Mouse (Mus musculus): ENCODE data around the gene Tent4a. TPM values are rescaled to one million over a fixed set of nuclear protein-coding genes. Genes with fewer than 3 reads are reported as not detected.
A peak's percentile ranks its signal among the peaks of the same experiment; 100 is the strongest.
"Not testable (repeated sequence)": the region's sequence is repeated elsewhere in the genome, so short reads cannot be mapped to it uniquely, and the experiment has no call there.

Gene Tent4a
- polyA plus RNA-seq (2016; fragmentation: Nextera tagmentation; extraction: Ambion mirVana): 4.1 and 4.9 TPM in 2 replicates

DNA sequence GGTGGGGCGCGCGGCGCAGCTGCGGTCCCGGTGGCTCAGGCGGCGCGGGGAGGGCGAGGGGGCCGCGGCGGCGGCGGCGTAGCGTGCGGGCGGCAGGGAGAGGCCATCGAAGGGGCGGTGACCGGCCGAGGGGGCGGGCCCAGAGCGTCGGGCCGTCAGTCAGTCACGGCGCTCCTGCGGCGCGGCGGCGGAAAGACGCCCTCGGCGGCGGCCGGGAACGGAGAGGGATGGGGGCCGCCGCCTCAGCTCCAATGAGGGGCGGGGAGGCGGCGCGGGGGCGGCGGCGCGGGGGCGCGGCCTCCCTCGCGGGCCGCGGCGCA, at the start of gene Tent4a:
Gene Tent4a (minus strand): TSS at position 284 of the 320 bp plus-strand sequence.
- Histone ChIP-seq H3K4me1 (peaks cover 67% of the 10 kb centered on the region), H3K4me3 (peak within 1 kb of the TSS; percentile 97), H3K27ac (peak within 1 kb of the TSS; percentile 98), H3K36me3 (replicated peaks) (peaks cover 25% of the 10 kb centered on the region), H3K9me3 (no peaks in the 10 kb centered on the region), H3K27me3 (ENCODE audit: poor library complexity, severe bottlenecking) (peaks cover 2% of the 10 kb centered on the region; the same call in 1 of the 2 replicates)
- WGBS: under 1% methylated on average over 55 of the region's 57 CpGs
- DNase-seq (ENCODE audit: extremely low spot score, low spot score): no peak

DNA sequence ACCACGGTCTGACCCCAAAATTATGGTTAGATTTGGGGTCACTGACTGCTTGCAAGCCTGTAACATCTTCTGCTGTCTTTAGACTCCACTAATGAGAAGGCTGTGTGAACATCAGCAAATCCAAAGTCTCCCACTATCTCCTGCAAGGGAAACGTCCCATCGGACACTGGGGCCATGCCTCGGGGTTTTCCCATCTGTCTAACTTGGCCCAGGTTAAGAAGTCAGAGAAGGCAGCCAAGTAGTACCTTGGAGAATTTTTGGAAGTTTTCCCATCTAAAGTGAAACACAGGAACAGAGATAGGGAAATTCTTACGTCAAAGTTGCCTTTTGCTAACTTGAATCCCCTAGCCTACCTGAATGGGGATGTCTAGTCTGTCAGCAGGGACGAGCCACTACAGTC, 49.2 kb upstream of the Tent4a start:
- H3K9me3 ChIP-seq: no peaks in the 10 kb centered on the region
- H3K27me3 ChIP-seq (ENCODE audit: poor library complexity, severe bottlenecking): no peaks in the 10 kb centered on the region
- peaks cover 8% of the 10 kb centered on the region; the same call in 1 of the 2 replicates for H3K4me1 ChIP-seq
- H3K36me3 ChIP-seq (replicated peaks): no peaks in the 10 kb centered on the region
- no peak for DNase-seq (ENCODE audit: extremely low spot score, low spot score)
- WGBS: 94% methylated on average over 6 of the region's 6 CpGs
- no peak overlapping the region for H3K4me3 ChIP-seq
- H3K27ac ChIP-seq: no peak overlapping the region

DNA sequence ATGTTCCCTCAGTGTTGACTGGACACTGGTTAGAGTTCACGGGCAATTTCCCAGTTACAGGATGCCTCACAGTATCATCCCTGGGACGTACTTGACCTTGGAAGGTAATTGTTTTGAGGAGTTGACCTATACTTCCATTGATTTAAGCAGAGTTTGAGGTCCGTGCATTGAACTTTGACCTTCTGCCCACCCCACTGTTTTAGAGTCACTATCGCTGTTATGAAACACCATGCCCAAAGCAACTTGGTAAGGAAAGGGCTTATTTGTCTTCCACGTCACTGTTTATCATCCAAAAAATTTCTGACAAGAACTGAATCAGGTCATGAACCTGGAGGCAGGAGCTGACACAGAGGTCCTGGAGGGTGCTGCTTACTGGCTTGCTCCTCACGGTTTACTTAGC, 48.0 kb upstream of the Tent4a start:
- H3K36me3 ChIP-seq (replicated peaks): no peaks in the 10 kb centered on the region
- H3K4me1 ChIP-seq: peaks cover 8% of the 10 kb centered on the region; the same call in 1 of the 2 replicates
- 91% methylated on average over 6 of the region's 6 CpGs for WGBS
- H3K27me3 ChIP-seq (ENCODE audit: poor library complexity, severe bottlenecking): no peaks in the 10 kb centered on the region
- no peak overlapping the region for H3K27ac ChIP-seq
- no peak for DNase-seq (ENCODE audit: extremely low spot score, low spot score)
- no peak overlapping the region for H3K4me3 ChIP-seq
- no peaks in the 10 kb centered on the region for H3K9me3 ChIP-seq

- DNase-seq (ENCODE audit: extremely low spot score, low spot score): no peak
- Histone ChIP-seq H3K27ac (no peak overlapping the region), H3K9me3 (no peaks in the 10 kb centered on the region), H3K4me3 (no peak overlapping the region), H3K4me1 (no peaks in the 10 kb centered on the region), H3K27me3 (ENCODE audit: poor library complexity, severe bottlenecking) (no peaks in the 10 kb centered on the region), H3K36me3 (replicated peaks) (0 out of 2 replicates have a peak, but pooled peaks cover 2% of the 10 kb centered on the region)
- 91% methylated on average over 16 of the region's 16 CpGs for WGBS
Observed at GRCm38 (mm10) chr13:69577181-69577834, 42.9 kb upstream of the Tent4a start.

GRCm38 (mm10) chr13:69576676-69577075, 42.3 kb upstream of the Tent4a start:
- no peaks in the 10 kb centered on the region for H3K9me3 ChIP-seq
- DNase-seq (ENCODE audit: extremely low spot score, low spot score): no peak
- H3K4me1 ChIP-seq: no peaks in the 10 kb centered on the region
- H3K27ac ChIP-seq: no peak overlapping the region
- 0 out of 2 replicates have a peak, but pooled peaks cover 2% of the 10 kb centered on the region for H3K36me3 ChIP-seq (replicated peaks)
- no peak overlapping the region for H3K4me3 ChIP-seq
- WGBS: 72% methylated on average over 11 of the region's 11 CpGs
- H3K27me3 ChIP-seq (ENCODE audit: poor library complexity, severe bottlenecking): no peaks in the 10 kb centered on the region

- WGBS: 93% methylated on average over 3 of the region's 3 CpGs
Observed at GRCm38 (mm10) chr13:69572594-69572993, 38.2 kb upstream of the Tent4a start.

DNA sequence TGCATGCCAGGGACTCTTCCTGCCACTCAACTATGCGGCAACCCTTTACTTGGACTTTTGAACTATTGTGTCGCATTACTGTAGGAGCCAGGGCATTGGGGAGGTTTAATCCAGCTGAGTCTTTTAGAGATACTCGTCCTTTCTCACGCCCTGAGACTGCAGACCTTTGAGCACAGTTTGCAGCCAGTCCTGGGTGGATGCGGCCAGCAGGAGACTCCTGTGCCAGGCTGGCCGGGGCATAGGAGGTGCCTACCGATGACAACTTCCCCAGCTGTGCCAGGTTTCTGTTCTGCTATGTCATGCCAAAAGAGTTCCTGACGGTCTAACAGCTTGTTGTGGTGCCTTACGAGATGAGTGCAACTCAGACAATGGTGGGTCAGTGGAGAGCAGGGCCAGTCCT, 34.8 kb upstream of the Tent4a start:
- Histone ChIP-seq H3K36me3 (replicated peaks) (0 out of 2 replicates have a peak, but pooled peaks cover 2% of the 10 kb centered on the region), H3K4me1 (no peaks in the 10 kb centered on the region), H3K9me3 (no peaks in the 10 kb centered on the region), H3K27me3 (ENCODE audit: poor library complexity, severe bottlenecking) (no peaks in the 10 kb centered on the region), H3K27ac (no peak overlapping the region), H3K4me3 (no peak overlapping the region)
- no peak for DNase-seq (ENCODE audit: extremely low spot score, low spot score)
- 87% methylated on average over 9 of the region's 9 CpGs for WGBS

More at GRCm38 (mm10) chr13:69572594-69572993, 38.2 kb upstream of the Tent4a start:
- H3K4me3 ChIP-seq: no peak overlapping the region
- no peaks in the 10 kb centered on the region for H3K27me3 ChIP-seq (ENCODE audit: poor library complexity, severe bottlenecking)
- 0 out of 2 replicates have a peak, but pooled peaks cover 2% of the 10 kb centered on the region for H3K36me3 ChIP-seq (replicated peaks)
- no peaks in the 10 kb centered on the region for H3K4me1 ChIP-seq
- no peak for DNase-seq (ENCODE audit: extremely low spot score, low spot score)
- no peak overlapping the region for H3K27ac ChIP-seq
- H3K9me3 ChIP-seq: no peaks in the 10 kb centered on the region

DNA sequence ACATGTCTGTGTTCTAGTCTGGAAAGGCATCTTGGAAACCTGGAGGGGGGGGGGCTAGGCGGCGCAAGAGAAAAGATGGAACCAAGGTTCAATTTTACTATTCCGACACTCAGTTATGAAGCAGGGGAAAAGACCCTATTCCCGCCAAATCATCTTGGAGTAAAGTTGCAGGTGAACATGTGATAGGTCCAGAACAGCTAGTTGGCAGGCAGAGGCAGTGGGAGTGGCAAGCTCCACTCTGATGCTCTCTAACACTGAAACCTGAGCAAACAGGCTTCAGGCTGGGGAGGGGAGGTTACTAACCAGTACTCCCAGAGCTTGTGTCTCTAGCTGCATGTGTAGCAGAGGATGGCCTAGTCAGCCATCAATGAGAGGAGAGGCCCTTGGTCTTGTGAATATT, 31.0 kb upstream of the Tent4a start:
- not testable (repeated sequence) for H3K9me3 ChIP-seq; DNase-seq (ENCODE audit: extremely low spot score, low spot score); H3K4me1 ChIP-seq; H3K4me3 ChIP-seq; H3K27me3 ChIP-seq (ENCODE audit: poor library complexity, severe bottlenecking); H3K36me3 ChIP-seq (replicated peaks); H3K27ac ChIP-seq
- WGBS: 87% methylated on average over 4 of the region's 4 CpGs

DNA sequence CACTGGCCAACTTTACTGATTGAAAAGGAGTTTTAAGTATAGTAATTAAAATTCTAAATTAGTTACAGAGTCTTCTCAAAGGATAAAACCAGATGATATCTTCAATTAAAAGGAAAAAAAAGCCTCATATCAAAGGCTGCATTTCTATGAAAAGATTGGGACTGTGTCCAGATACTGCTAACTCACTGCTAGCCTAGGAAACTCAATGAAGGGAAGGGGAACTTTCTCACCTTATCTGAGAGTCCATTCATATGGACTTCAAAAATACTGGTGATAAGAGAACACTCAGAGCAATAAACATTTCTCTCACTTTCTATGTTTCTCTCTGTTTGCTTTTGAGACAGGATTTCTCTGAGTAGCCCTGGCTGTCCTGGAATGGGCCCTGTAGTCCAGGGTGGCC, 30.2 kb upstream of the Tent4a start:
- no peak overlapping the region for H3K27ac ChIP-seq
- H3K9me3 ChIP-seq: no peaks in the 10 kb centered on the region
- DNase-seq (ENCODE audit: extremely low spot score, low spot score): no peak
- H3K27me3 ChIP-seq (ENCODE audit: poor library complexity, severe bottlenecking): no peaks in the 10 kb centered on the region
- H3K4me1 ChIP-seq: peaks cover 2% of the 10 kb centered on the region
- no peaks in the 10 kb centered on the region for H3K36me3 ChIP-seq (replicated peaks)
- H3K4me3 ChIP-seq: no peak overlapping the region

DNA sequence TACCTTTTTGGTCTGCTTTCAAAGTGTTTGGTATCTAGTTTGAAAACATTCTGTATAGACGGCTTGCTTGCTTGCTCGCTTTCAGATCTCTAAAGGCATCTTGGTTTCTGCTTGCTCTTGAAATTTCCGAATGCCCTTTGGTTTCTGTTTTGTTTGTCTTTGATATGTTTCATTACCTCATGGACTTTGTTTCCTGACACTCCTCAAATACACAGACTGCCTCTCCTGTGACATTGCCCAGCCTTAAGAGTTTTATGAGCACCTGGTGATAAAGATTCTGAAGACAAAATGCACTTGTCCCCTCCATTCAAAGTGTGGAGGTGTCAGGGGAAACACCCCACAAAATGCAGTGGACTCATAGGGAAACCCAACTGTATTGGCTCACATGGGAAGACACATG, 29.5 kb upstream of the Tent4a start:
- Histone ChIP-seq H3K4me1 (peaks cover 8% of the 10 kb centered on the region), H3K4me3 (no peak overlapping the region), H3K27me3 (ENCODE audit: poor library complexity, severe bottlenecking) (no peaks in the 10 kb centered on the region), H3K27ac (no peak overlapping the region), H3K9me3 (no peaks in the 10 kb centered on the region), H3K36me3 (replicated peaks) (no peaks in the 10 kb centered on the region)
- 88% methylated on average over 3 of the region's 3 CpGs for WGBS
- no peak for DNase-seq (ENCODE audit: extremely low spot score, low spot score)

DNA sequence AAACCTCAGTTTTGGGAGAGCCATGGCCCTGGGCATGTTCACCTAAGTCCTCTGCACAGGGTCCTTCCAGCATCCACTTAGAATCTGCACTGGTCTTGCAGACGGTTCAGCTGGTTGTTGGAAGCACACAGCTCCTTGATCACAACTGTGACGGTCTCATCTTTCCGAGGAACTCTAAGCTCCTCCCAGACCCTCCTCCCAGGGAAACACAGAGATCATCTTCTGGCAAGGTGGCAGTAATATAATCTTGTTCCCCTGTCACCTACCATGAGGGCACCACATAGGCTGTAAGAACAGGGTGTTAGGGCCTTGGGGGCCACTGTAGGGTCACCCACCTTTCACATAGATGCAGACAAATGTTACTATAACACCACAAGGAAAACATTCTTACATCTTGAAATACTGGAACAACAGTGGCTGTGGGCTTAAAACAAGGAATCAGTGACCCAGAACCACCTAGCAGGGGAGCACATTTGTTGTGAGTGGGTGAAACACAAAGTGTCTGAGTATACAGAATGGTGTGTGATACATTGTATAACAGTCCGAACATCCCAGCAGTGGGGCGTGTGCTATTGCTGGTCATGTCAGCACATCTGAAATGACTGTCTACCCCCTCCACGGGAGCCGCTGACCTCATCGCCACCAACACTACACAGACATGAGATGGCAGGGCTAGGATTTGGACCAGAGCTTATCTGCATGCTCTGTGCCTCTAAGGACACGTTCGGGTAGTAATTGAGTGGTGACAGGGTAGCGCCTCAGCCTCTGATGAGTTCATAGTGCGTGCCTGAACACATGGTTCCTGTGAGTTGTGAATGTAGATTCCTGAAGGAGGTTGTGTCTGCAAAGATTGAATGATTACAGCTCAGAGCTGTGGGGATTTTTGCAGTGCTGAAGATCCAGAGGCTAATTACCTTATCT, 28.5 kb upstream of the Tent4a start:
- no peak overlapping the region for H3K27ac ChIP-seq
- no peaks in the 10 kb centered on the region for H3K9me3 ChIP-seq
- WGBS: 83% methylated on average over 12 of the region's 12 CpGs
- H3K4me1 ChIP-seq: peaks cover 8% of the 10 kb centered on the region
- H3K27me3 ChIP-seq (ENCODE audit: poor library complexity, severe bottlenecking): no peaks in the 10 kb centered on the region
- H3K36me3 ChIP-seq (replicated peaks): no peaks in the 10 kb centered on the region
- DNase-seq (ENCODE audit: extremely low spot score, low spot score): no peak
- no peak overlapping the region for H3K4me3 ChIP-seq

DNA sequence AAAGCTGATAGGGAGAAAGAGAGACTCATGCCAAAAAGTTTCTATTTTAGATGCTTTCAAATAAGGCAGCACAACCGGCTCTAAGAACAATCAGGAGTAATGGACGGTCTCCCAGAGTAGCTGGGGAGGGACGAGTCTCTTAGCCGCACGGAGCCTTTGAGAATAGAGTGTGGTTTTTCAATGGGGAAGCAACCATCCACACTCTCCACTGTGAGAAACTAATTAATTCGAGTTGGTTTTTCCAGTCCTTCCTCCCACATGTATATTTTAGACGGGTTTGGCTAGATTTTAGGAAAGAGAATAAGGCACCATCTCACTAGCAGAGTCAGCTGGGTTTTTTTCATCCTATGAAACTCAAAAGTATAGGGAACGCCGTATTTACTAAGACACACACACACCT, 27.6 kb upstream of the Tent4a start:
- no peak overlapping the region for H3K27ac ChIP-seq

More for the DNA sequence above, 27.6 kb upstream of the Tent4a start:
- Histone ChIP-seq H3K36me3 (replicated peaks) (no peaks in the 10 kb centered on the region), H3K27me3 (ENCODE audit: poor library complexity, severe bottlenecking) (no peaks in the 10 kb centered on the region), H3K9me3 (no peaks in the 10 kb centered on the region), H3K4me1 (peaks cover 8% of the 10 kb centered on the region), H3K4me3 (no peak overlapping the region)
- DNase-seq (ENCODE audit: extremely low spot score, low spot score): no peak
- 88% methylated on average over 9 of the region's 9 CpGs for WGBS
